Mouse (Mus musculus) hindbrain, embryonic 11.5 days (tissue): ENCODE measurements around the gene Tac4. TPM values are rescaled to one million over a fixed set of nuclear protein-coding genes. Genes with fewer than 3 reads are reported as not detected.

Experiments
- ATAC-seq: fragments of 200-750 bp; cut with Nextera tagmentation; 2 replicates; pipeline ENCODE4 v1.8.0; 2017; ENCODE audit warnings: mild to moderate bottlenecking, moderate TSS enrichment, moderate library complexity; ENCODE audit not compliant: low FRiP score
- DNase-seq: peaks from one replicate; pipeline ENCODE4 v3.0.0-alpha.2; 2015; ENCODE audit warnings: low spot score
- H3K27ac ChIP-seq: fragments of 300-500 bp; sonication (generic); 2 replicates; pipeline ENCODE4 v1.5.1; 2014; ENCODE audit warnings: mild to moderate bottlenecking, low read depth, low read length
- H3K27me3 ChIP-seq: fragments of 300-500 bp; sonication (generic); 2 replicates; pipeline ENCODE4 v1.6.1; 2014; ENCODE audit warnings: mild to moderate bottlenecking, low read length, moderate library complexity, mixed read lengths; ENCODE audit not compliant: control insufficient read depth, insufficient read depth
- H3K36me3 ChIP-seq: fragments of 300-500 bp; sonication (generic); 2 replicates; pipeline ENCODE4 v1.6.1; 2014; ENCODE audit warnings: mild to moderate bottlenecking, low read length, moderate library complexity, mixed read lengths; ENCODE audit not compliant: control insufficient read depth, insufficient read depth
- H3K4me1 ChIP-seq: fragments of 300-500 bp; sonication (generic); replicated peaks from 2 replicates; pipeline ENCODE4 v1.6.1; 2014; ENCODE audit warnings: low read length, mixed read lengths; ENCODE audit not compliant: control insufficient read depth, insufficient read depth
- H3K4me2 ChIP-seq: fragments of 300-500 bp; sonication (generic); replicated peaks from 2 replicates; pipeline ENCODE4 v1.6.1; 2014; ENCODE audit warnings: mild to moderate bottlenecking, low read depth, low read length
- H3K4me3 ChIP-seq: fragments of 300-500 bp; sonication (generic); 2 replicates; pipeline ENCODE4 v1.5.1; 2014; ENCODE audit warnings: low read depth, low read length
- H3K9ac ChIP-seq: fragments of 300-500 bp; sonication (generic); 2 replicates; pipeline ENCODE4 v1.6.1; 2014; ENCODE audit warnings: low read depth, low read length
- H3K9me3 ChIP-seq: fragments of 300-500 bp; sonication (generic); 2 replicates; pipeline ENCODE4 v1.6.1; 2016; ENCODE audit warnings: low read length; ENCODE audit not compliant: control insufficient read depth
- WGBS: fragments of 180-500 bp; shearing (Covaris S2); extraction: QIAGEN DNeasy Blood & Tissue Kit; methylation state at CpG from one replicate; pipeline ENCODE4 v1.1.7; 2014; 5-methylcytosine and 5-hydroxymethylcytosine counted together
- polyA plus RNA-seq: library from polyadenylated mRNA; unstranded; fragments of >200 nt; fragmentation: Nextera tagmentation; extraction: Ambion mirVana; gene quantifications from 2 replicates; pipeline ENCODE4 v1.2.1, GENCODE M21; 2014

Tac4 gene
- polyA plus RNA-seq, 1 experiment from 2014 or later: 0.22 TPM

DNA sequence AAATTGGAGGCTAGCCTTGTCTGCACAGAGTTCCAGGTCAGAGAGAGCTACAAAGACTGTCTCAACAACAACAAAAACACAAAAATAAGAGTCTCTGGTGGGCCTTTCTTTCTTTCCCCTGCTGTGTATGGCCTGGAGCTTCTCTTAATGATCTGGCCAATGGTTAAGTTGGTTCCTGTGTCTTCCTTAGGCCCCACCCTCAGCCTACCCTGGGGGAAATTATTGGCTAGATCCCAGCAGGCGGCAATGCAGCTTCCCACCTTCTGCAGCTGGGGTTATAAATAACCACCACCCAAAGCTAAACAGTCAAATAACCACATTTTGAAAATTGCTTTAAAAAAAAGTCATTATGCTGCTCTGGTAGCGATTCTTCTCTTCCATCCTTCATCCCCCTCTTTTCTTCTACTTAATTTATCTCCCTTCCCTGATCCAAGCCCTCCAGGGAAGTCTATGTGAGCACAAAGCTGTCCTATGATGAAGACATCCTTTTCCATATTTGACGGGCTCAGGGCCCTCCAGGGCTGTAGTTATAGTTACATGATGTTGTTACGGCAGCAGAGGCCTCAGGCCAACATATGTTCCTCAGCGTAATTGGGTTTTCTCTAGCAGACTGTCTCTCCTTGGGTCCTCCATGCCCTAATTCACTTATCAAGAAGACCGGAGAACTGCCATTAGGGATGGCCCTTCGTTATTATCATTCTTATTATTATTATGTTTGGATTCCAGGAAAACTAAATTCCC, 54.1 kb downstream of the Tac4 start:
- Histone ChIP-seq H3K9ac (no peak overlapping the region), H3K9me3 (no peaks in the 10 kb centered on the region), H3K27ac (no peak overlapping the region), H3K36me3 (no peaks in the 10 kb centered on the region), H3K4me1 (no peaks in the 10 kb centered on the region), H3K27me3 (no peaks in the 10 kb centered on the region), H3K4me2 (no peak overlapping the region), H3K4me3 (no peak overlapping the region)
- WGBS: 81% methylated on average over 7 of the region's 7 CpGs
- ATAC-seq: no peak
- no peak for DNase-seq

DNA sequence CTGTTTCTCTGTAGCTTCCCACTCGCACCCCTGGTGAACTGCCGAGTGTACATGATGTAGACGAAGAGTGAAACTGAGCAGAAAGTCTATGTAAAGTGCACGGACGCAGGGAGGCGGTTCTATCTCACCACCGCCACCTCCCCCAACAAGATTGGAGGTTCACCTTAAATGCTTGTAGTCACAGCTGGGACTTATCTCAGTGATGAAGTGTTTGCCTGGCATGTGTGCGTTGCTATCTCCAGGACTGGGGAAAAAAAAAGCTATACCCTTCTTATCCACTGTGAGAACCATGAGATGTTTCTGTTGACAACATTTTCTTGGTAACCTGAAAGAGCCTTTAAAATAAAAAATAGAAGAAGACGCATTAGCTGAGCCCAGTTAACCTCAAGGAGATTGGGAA, 56.8 kb downstream of the Tac4 start:
- Histone ChIP-seq H3K9me3 (no peaks in the 10 kb centered on the region), H3K27ac (no peak overlapping the region), H3K27me3 (no peaks in the 10 kb centered on the region), H3K36me3 (no peaks in the 10 kb centered on the region), H3K9ac (no peak overlapping the region), H3K4me1 (no peaks in the 10 kb centered on the region), H3K4me3 (no peak overlapping the region), H3K4me2 (no peak overlapping the region)
- WGBS: 95% methylated on average over 9 of the region's 9 CpGs
- ATAC-seq (no peak), DNase-seq (no peak)

Other genes with a start within 250 kb of the Tac4 start
- 12.5 and 13.0 TPM in 2 replicates for gene Pdk2, start 220.2 kb upstream of the Tac4 start, polyA plus RNA-seq
- gene Itga3, start 184.7 kb upstream of the Tac4 start, polyA plus RNA-seq: 4.2 and 4.4 TPM in 2 replicates
- 1.7 TPM in 2 replicates for gene Dlx3, start 141.4 kb upstream of the Tac4 start, polyA plus RNA-seq
- gene Dlx4, start 115.3 kb upstream of the Tac4 start, polyA plus RNA-seq: 0.13 TPM in 1 of 2 replicates, not detected in the other
- gene Kat7, start 48.7 kb downstream of the Tac4 start, polyA plus RNA-seq: 63.8 and 79.7 TPM in 2 replicates
- 8.3 and 11.1 TPM in 2 replicates for gene Fam117a, start 75.5 kb downstream of the Tac4 start, polyA plus RNA-seq
- 134 and 143 TPM in 2 replicates for gene Slc35b1, start 123.2 kb downstream of the Tac4 start, polyA plus RNA-seq
- 133 and 146 TPM in 2 replicates for gene Spop, start 152.6 kb downstream of the Tac4 start, polyA plus RNA-seq